Mouse (Mus musculus) T-cell, adult 2 months (primary cell): ENCODE results near the gene Phactr4.
A peak's percentile ranks its signal among the peaks of the same experiment; 100 is the strongest.

ENCODE experiments used
- DNase-seq: peaks from one replicate; pipeline ENCODE4 v3.0.0; 2022; ENCODE audit warnings: low spot score

The Phactr4 gene

DNA sequence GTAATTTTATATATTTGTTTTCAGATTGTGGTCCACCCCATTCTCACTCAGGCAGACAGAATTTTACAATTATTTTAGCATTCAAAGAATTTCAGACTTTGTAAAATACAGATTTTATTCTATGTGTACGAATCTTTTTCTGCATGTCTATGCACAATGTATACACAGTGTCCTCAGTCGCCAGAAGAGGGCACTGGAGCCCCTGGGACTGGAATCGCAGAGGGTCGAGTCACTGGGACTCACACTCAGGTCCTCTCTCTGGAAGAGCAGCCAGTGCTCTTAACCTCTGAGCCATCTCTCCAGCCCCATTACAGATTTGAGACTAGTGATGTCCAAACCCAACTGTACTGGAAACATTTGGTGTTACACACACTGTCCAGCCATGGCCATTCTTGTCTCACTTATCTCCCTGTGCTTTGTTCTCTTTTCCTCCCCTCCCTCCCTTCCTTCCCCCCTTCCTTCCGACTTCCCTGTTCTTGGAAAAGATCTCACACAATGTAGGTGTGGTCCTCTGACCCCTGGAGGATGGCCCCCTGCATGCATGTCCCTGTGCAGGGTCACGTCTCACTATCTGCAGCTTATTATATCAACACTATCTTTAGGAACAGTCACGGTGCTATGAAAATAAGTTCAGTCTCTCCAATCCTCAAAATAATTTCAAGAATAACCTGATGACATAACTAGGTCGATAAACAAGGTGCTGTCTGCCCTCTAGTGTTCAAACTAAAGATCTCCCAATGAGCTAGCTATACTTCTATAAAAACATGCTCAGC is 10.8 kb downstream of the Phactr4 start:
- peak; percentile 24 for DNase-seq

- DNase-seq, result no peak
Observed at GRCm38 (mm10) chr4:132409587-132410229, 12.6 kb downstream of the Phactr4 start.

DNA sequence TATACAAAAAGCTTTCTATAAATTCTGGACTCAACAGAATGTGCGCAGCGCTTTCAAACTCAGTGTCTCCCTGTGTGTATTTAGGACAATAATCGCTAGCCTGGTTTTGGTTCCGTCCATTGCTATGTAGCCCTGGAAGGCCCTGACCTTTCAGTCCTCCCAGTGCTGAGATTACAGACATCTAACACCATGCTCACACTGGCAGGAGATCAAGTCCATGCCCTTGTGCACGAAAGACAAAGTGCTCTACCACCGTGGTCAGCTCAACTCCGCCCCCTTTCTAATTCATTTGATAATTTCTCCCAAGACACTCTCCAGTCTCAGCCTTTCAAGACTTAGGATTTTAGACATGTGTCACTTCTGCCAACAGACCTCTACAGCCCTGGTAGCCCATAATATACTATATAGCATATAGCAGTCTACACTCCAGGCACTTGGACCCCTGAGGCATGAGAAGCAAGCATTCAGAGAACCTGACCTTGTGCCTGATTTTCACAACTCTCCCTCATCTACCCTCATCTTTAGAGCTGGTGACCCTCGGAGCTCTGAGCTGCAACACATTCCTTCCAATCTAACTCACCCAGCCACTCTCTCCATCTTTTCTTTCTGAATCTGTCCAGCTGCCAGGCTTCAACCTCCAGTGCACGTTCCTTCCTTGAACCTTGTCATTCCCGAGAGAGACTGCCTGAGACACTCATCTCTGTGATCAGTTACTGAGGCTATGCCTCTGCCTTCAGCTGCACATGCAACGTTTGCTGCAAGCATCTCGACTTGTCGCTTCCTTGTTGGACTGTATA is 15.7 kb downstream of the Phactr4 start:
- DNase-seq, result no peak

GRCm38 (mm10) chr4:132404588-132404987 is 17.7 kb downstream of the Phactr4 start:
- DNase-seq, result no peak

GRCm38 (mm10) chr4:132403063-132403660 is 19.1 kb downstream of the Phactr4 start:
- DNase-seq, result no peak

DNA sequence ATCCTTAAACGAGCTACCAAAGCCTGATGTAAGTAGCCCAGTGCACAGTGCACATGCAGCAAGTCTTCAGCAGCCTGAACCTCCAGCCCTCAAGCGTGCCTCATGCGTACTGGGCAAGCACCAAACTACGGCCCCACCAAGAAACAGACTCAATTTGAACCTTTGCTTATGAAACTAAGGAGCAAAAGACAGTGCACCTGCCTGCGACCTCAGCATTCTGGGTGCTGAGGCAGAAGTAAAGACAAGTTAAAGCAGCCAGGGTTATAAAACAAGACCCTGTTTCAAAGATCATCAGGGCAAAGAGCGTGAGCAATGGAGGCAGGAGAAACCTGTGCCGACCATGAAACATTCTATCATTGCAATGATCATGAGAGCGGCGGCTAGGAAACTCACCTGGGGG is 21.3 kb downstream of the Phactr4 start:
- no peak for DNase-seq

DNA sequence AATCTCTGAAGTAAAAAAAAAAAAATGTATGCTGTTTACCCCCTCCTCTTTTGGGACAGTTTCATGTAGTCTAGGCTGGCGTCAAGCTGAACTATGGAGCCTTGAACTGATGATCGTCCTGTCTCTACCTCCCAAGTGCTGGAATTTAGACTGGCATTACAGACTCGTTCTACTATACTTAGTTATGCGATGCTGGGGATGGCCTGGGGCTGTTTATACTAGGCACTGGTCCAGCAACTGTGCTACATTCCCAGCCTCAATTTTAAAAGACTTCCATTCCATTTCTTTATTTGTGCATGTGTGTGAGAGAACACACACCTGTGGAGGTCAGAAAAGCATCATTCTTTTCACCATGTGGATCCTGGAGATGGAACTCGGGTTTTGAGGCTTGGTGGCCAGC is 23.4 kb downstream of the Phactr4 start:
- no peak for DNase-seq

- DNase-seq, result no peak
Observed at GRCm38 (mm10) chr4:132398045-132398774, 24.1 kb downstream of the Phactr4 start.

GRCm38 (mm10) chr4:132397120-132397519 is 25.2 kb downstream of the Phactr4 start:
- DNase-seq, result no peak

- DNase-seq, result no peak
Observed at GRCm38 (mm10) chr4:132396251-132396650, 26.0 kb downstream of the Phactr4 start.

DNA sequence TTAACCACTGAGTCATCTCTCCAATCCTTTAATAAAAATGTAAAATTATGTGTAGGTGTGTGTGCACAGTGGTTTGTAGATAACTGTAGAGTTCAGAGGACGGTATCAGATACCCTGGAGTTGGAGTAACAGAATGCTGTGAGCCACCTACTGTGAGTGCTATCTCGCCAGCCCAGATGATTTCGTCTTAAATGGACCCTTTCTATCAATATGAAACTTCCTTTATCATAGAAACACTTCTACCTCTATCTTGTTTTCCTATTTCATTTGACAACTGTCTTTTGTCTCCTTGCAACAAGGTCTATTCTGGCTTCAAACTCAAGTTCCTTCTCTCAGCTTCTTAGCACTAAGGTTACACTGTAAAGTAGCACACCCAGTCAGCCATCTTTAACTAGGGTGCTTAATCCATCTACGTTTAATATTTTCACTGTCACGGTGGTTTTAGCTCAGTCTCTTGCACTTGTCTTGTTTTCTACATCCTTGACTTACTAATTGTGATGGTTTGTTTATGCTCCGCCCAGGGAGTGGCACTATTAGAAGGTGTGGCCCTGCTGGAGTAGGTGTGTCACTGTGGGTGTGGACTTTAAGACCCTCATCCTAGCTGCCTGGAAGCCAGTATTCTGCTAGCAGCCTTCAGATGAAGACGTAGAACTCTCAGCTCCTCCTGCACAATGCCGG is 31.1 kb downstream of the Phactr4 start:
- DNase-seq, result no peak

GRCm38 (mm10) chr4:132389302-132389701 is 33.0 kb downstream of the Phactr4 start:
- DNase-seq, result peak; percentile 8

GRCm38 (mm10) chr4:132387617-132388016 is 34.7 kb downstream of the Phactr4 start:
- DNase-seq, result no peak

GRCm38 (mm10) chr4:132386846-132387245 is 35.4 kb downstream of the Phactr4 start:
- DNase-seq, result no peak

GRCm38 (mm10) chr4:132385771-132386410 is 36.4 kb downstream of the Phactr4 start:
- DNase-seq, result no peak

DNA sequence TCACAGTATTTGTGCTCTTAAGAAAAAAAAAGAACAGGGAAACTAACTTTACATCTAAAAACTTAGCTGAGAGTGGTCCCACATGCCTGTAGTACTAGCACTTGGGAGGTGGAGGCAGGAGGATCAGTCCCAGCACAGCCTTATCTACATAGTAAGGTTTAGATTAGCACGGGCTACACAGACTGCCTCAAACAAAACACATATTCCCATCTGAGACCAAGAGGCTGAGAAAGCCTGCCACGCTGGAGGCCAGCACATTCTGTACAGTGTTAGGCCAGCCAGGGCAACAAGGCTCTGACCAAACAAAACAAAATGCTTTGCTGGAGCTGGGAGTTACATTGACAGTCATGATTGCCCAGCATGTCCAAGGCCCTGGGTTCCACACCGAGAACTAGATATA is 38.8 kb downstream of the Phactr4 start:
- no peak for DNase-seq

DNA sequence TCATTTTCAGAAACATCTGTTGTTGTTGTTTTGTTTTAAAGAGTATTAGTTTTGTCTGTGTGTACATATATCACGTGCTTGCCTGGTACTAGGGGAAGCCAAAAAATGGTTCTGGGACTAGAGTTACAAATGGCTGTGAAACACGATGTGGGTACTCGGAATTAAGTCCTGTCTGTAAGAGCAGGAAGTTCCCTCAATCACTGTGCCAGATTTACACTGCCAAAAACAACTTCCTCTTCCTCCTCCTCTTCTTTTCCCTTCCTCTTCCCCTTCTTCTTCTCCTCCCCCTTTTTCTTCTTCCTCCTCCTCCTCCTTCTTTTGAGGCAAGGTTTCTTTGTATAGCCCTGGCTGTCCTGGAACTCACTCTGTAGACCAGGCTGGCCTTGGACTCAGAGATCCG is 40.0 kb downstream of the Phactr4 start:
- no peak for DNase-seq

DNA sequence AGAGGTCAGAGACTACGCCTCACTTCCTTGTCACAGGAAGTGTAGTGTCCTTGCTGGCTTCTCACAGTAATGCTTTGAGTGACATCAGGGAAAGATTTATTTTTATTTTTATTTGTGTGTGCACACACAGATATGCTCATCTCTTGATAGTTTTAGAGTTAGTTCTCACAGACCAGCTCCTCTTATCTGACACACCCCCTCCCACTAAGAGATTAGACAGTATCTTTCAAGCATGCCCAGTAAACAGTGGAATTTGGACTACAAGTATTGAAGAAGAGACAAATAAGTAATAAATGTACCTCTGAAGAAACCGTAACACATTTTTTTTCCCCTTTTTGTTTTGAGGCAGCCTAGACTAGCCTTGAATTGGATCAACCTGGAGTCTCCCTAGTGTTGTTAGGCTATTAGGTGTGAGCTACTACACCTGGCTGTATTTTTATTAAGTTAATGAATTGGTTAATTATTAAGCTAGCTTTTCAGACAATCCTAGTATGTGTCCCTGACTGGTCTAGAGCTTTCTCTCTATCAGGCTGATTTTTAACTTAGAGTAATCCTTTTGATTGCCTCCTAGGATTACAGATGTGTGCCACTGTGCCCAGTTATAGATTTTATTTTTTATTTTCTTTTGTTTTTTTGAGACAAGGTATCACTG is 41.2 kb downstream of the Phactr4 start:
- no peak for DNase-seq

DNA sequence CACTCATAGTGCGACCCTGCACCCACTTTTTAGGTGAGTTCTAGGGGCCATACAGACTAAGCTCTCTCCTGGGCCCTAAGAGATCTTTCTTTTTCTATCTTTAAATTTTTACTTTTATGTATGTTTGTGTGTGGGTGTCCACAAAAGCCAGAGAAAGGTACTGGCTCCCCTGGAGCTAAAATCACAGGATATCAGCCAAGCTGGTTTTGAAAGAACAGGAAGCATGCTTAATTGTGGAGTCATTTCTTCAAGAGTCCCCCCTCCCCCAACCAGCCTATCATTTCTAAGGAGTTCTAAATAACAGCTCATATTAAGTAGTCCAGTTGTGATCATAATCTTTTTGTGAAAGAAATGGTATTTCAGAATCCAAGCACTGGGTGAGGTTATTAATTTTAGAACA is 48.5 kb downstream of the Phactr4 start:
- DNase-seq, result no peak
